Mouse (Mus musculus) forebrain, embryonic 13.5 days (tissue): Measurements from ENCODE around the gene Cdk9. TPM values are rescaled to one million over a fixed set of nuclear protein-coding genes. Genes with fewer than 3 reads are reported as not detected.

Source experiments
- ATAC-seq: fragments of 200-750 bp; cut with Nextera tagmentation; 2 replicates; pipeline ENCODE4 v1.8.0; 2017
- H3K27ac ChIP-seq: fragments of 300-500 bp; sonication (generic); 2 replicates; pipeline ENCODE4 v1.5.1; 2015; ENCODE audit warnings: inconsistent platforms, mild to moderate bottlenecking, moderate library complexity
- H3K27me3 ChIP-seq: fragments of 300-500 bp; sonication (generic); 2 replicates; pipeline ENCODE4 v1.6.1; 2015; ENCODE audit warnings: mild to moderate bottlenecking, inconsistent platforms
- H3K36me3 ChIP-seq: fragments of 300-500 bp; sonication (generic); 2 replicates; pipeline ENCODE4 v1.6.1; 2015; ENCODE audit warnings: mild to moderate bottlenecking, inconsistent platforms; ENCODE audit not compliant: poor library complexity, severe bottlenecking
- H3K4me1 ChIP-seq: fragments of 300-500 bp; sonication (generic); 2 replicates; pipeline ENCODE4 v1.6.1; 2015; ENCODE audit warnings: inconsistent platforms
- H3K4me2 ChIP-seq: fragments of 300-500 bp; sonication (generic); 2 replicates; pipeline ENCODE4 v1.6.1; 2015; ENCODE audit warnings: inconsistent platforms, mild to moderate bottlenecking, moderate library complexity
- H3K4me3 ChIP-seq: fragments of 300-500 bp; sonication (generic); 2 replicates; pipeline ENCODE4 v1.5.1; 2015; ENCODE audit warnings: mild to moderate bottlenecking, inconsistent platforms
- H3K9ac ChIP-seq: fragments of 300-500 bp; sonication (generic); 2 replicates; pipeline ENCODE4 v1.6.1; 2015; ENCODE audit warnings: mild to moderate bottlenecking, inconsistent platforms
- H3K9me3 ChIP-seq: fragments of 300-500 bp; sonication (generic); replicated peaks from 2 replicates; pipeline ENCODE4 v1.6.1; 2016; ENCODE audit warnings: inconsistent platforms
- WGBS: fragments of 180-500 bp; shearing (Covaris S2); methylation state at CpG from one replicate; pipeline ENCODE4 v1.1.7; 2015; 5-methylcytosine and 5-hydroxymethylcytosine counted together
- microRNA counts: library from miRNA; unstranded; fragments of <30 nt; microRNA quantifications from one replicate; lab custom pipeline; 2016
- microRNA-seq: library from miRNA; unstranded; fragments of <30 nt; microRNA quantifications from one replicate; pipeline ENCODE4, GENCODE M21; 2016
- polyA plus RNA-seq: library from polyadenylated mRNA; unstranded; fragments of >200 nt; fragmentation: Nextera tagmentation; extraction: Ambion mirVana; gene quantifications from 2 replicates; pipeline ENCODE4 v1.2.1, GENCODE M21; 2015

Cdk9 gene
- polyA plus RNA-seq, 1 experiment from 2014 or later, result 90.3 TPM

- H3K4me1 ChIP-seq, result no peaks in the 10 kb centered on the region; the same call in 1 of the 2 replicates
- H3K27ac ChIP-seq, result no peak overlapping the region
- ATAC-seq, result no peak
- no peak overlapping the region for H3K4me2 ChIP-seq
- no peak overlapping the region for H3K9ac ChIP-seq
- H3K36me3 ChIP-seq, result no peaks in the 10 kb centered on the region
- H3K4me3 ChIP-seq, result no peak overlapping the region
- H3K9me3 ChIP-seq, result no peaks in the 10 kb centered on the region
- no peaks in the 10 kb centered on the region for H3K27me3 ChIP-seq
- WGBS, result 67% methylated on average over 7 of the region's 7 CpGs
Measured at GRCm38 (mm10) chr2:32668176-32668575, 44.7 kb downstream of the Cdk9 start.

DNA sequence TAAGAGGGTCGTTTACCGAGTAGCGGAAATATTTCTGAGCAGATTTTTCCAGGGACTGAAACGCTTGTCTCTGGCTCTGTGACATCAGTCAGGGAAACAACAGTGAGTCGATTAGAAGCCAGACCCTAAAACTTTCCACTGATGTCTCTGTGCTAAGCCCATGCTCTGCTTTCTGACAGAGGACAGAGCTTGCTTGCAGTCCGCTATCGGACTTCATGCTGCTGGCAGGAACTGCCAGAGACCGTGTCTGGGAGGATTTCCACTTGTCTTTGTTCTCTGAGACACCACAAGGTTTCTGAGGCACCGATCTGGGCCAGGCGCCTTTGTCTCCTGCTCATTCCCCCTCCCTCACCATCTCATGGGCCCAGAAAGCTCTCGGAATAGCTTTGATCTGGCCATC is 45.1 kb downstream of the Cdk9 start:
- 27% methylated on average over 11 of the region's 11 CpGs for WGBS
- H3K36me3 ChIP-seq, result no peaks in the 10 kb centered on the region
- H3K9ac ChIP-seq, result no peak overlapping the region
- H3K4me3 ChIP-seq, result no peak overlapping the region
- ATAC-seq, result no peak
- H3K4me1 ChIP-seq, result no peaks in the 10 kb centered on the region; the same call in 1 of the 2 replicates
- H3K27me3 ChIP-seq, result no peaks in the 10 kb centered on the region
- no peak overlapping the region for H3K27ac ChIP-seq
- no peak overlapping the region for H3K4me2 ChIP-seq
- H3K9me3 ChIP-seq, result no peaks in the 10 kb centered on the region

GRCm38 (mm10) chr2:32665853-32666252 is 47.0 kb downstream of the Cdk9 start:
- Histone ChIP-seq H3K4me3 (no peak overlapping the region), H3K36me3 (no peaks in the 10 kb centered on the region), H3K27ac (no peak overlapping the region), H3K4me1 (peaks cover 5% of the 10 kb centered on the region; the same call in 1 of the 2 replicates), H3K9ac (no peak overlapping the region), H3K4me2 (no peak overlapping the region), H3K27me3 (no peaks in the 10 kb centered on the region), H3K9me3 (no peaks in the 10 kb centered on the region)
- 90% methylated on average over 6 of the region's 6 CpGs for WGBS
- ATAC-seq, result no peak

GRCm38 (mm10) chr2:32665345-32665744 is 47.5 kb downstream of the Cdk9 start:
- no peak for ATAC-seq
- WGBS, result 79% methylated on average over 8 of the region's 8 CpGs

GRCm38 (mm10) chr2:32662291-32662690 is 50.6 kb downstream of the Cdk9 start:
- Histone ChIP-seq H3K4me3 (no peak overlapping the region), H3K9ac (no peak overlapping the region), H3K36me3 (no peaks in the 10 kb centered on the region), H3K9me3 (no peaks in the 10 kb centered on the region), H3K4me2 (no peak overlapping the region), H3K27ac (no peak overlapping the region), H3K27me3 (no peaks in the 10 kb centered on the region), H3K4me1 (peaks cover 5% of the 10 kb centered on the region; the same call in 1 of the 2 replicates)
- ATAC-seq, result no peak
- 50% methylated on average over 5 of the region's 5 CpGs for WGBS

More at GRCm38 (mm10) chr2:32665345-32665744, 47.5 kb downstream of the Cdk9 start:
- Histone ChIP-seq H3K9me3 (no peaks in the 10 kb centered on the region), H3K4me3 (no peak overlapping the region), H3K9ac (no peak overlapping the region), H3K27me3 (no peaks in the 10 kb centered on the region), H3K4me1 (peaks cover 5% of the 10 kb centered on the region; the same call in 1 of the 2 replicates), H3K4me2 (no peak overlapping the region), H3K27ac (no peak overlapping the region), H3K36me3 (no peaks in the 10 kb centered on the region)

- no peaks in the 10 kb centered on the region for H3K27me3 ChIP-seq
- 73% methylated on average over 7 of the region's 7 CpGs for WGBS
- no peak for ATAC-seq
- no peak overlapping the region for H3K27ac ChIP-seq
- no peaks in the 10 kb centered on the region for H3K36me3 ChIP-seq
- H3K4me1 ChIP-seq, result peaks cover 5% of the 10 kb centered on the region; the same call in 1 of the 2 replicates
- H3K4me3 ChIP-seq, result no peak overlapping the region
- H3K9ac ChIP-seq, result no peak overlapping the region
- no peaks in the 10 kb centered on the region for H3K9me3 ChIP-seq
- H3K4me2 ChIP-seq, result no peak overlapping the region
Measured at GRCm38 (mm10) chr2:32661509-32662107, 51.3 kb downstream of the Cdk9 start.

- Histone ChIP-seq H3K4me3 (no peak overlapping the region), H3K9me3 (no peaks in the 10 kb centered on the region), H3K27ac (no peak overlapping the region), H3K4me1 (peaks cover 5% of the 10 kb centered on the region; the same call in 1 of the 2 replicates), H3K36me3 (no peaks in the 10 kb centered on the region), H3K4me2 (no peak overlapping the region), H3K9ac (no peak overlapping the region), H3K27me3 (no peaks in the 10 kb centered on the region)
- 80% methylated on average over 2 of the region's 2 CpGs for WGBS
- ATAC-seq, result no peak
Measured at GRCm38 (mm10) chr2:32658873-32659272, 54.0 kb downstream of the Cdk9 start.

DNA sequence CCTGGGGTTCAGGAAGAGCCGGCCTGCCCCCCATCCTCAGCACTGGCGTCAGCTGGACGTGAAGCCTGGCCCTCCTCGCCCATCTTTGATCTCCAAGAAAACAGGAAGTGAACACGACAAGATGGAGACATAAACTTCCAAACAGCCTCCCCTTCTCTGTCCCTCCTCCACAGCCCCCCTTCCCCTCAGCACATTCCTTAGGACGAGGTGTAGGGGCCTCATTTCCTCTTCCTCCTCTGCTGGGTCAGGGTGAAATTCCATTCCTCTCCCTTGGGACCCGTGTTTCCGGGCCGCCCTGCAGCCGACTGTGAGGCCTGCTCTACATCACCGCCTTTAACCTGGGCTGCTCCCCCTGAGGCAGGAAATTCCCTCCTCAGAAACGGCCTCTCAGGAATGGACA is 57.0 kb downstream of the Cdk9 start:
- no peak for ATAC-seq
- Histone ChIP-seq H3K4me1 (no peaks in the 10 kb centered on the region), H3K27ac (no peak overlapping the region), H3K4me3 (no peak overlapping the region), H3K9ac (no peak overlapping the region), H3K27me3 (no peaks in the 10 kb centered on the region), H3K4me2 (no peak overlapping the region), H3K36me3 (no peaks in the 10 kb centered on the region), H3K9me3 (no peaks in the 10 kb centered on the region)
- 79% methylated on average over 12 of the region's 12 CpGs for WGBS

MicroRNA genes within 50 kb of the gene (microRNA counts, 519-probe panel; counts per million panel counts)
- 177 counts per million, percentile 53 among the panel's probes with 10 or more counts for microRNA mmu-miR-2861 (lab: Ali Mortazavi, UCI)

Small RNA genes within 50 kb of the gene (microRNA-seq; reads per million reads assigned to microRNA genes)
- gene Gm47291 (not detected), gene Mir2861 (0.80 reads per million), gene Mir3960 (not detected), gene Mir8093 (not detected)

Other genes with a start within 250 kb of the Cdk9 start
- gene Fam102a, start 177.7 kb downstream of the Cdk9 start, polyA plus RNA-seq, result 4.5 and 5.2 TPM in 2 replicates
- 127 and 129 TPM in 2 replicates for gene Dpm2, start 142.2 kb downstream of the Cdk9 start, polyA plus RNA-seq
- 1.7 and 3.4 TPM in 2 replicates for gene Pip5kl1, start 138.3 kb downstream of the Cdk9 start, polyA plus RNA-seq
- 0.18 and 0.39 TPM in 2 replicates for gene 9430097D07Rik, start 137.4 kb downstream of the Cdk9 start, polyA plus RNA-seq
- 14.5 and 16.5 TPM in 2 replicates for gene St6galnac4, start 126.0 kb downstream of the Cdk9 start, polyA plus RNA-seq
- gene St6galnac6, start 113.4 kb downstream of the Cdk9 start, polyA plus RNA-seq, result 10.0 and 10.8 TPM in 2 replicates
- 48.8 and 48.9 TPM in 2 replicates for gene Ak1, start 91.3 kb downstream of the Cdk9 start, polyA plus RNA-seq
- gene Eng, start 66.5 kb downstream of the Cdk9 start, polyA plus RNA-seq, result 20.4 and 21.2 TPM in 2 replicates
- gene Fpgs, start 8.9 kb downstream of the Cdk9 start, polyA plus RNA-seq, result 14.2 and 15.7 TPM in 2 replicates
- gene Sh2d3c, start 8.0 kb upstream of the Cdk9 start, polyA plus RNA-seq, result 23.5 and 29.2 TPM in 2 replicates
- gene 6330409D20Rik, start 27.9 kb upstream of the Cdk9 start, polyA plus RNA-seq, result 1.6 and 2.5 TPM in 2 replicates
- 55.8 and 62.2 TPM in 2 replicates for gene Tor2a, start 44.2 kb upstream of the Cdk9 start, polyA plus RNA-seq
- gene Ttc16, start 62.6 kb upstream of the Cdk9 start, polyA plus RNA-seq, result 0.43 and 0.48 TPM in 2 replicates
- gene Ptrh1, start 62.7 kb upstream of the Cdk9 start, polyA plus RNA-seq, result 4.6 and 5.4 TPM in 2 replicates
- 0.45 and 1.4 TPM in 2 replicates for gene Cfap157, start 71.4 kb upstream of the Cdk9 start, polyA plus RNA-seq
- 97.5 and 109 TPM in 2 replicates for gene Stxbp1, start 134.2 kb upstream of the Cdk9 start, polyA plus RNA-seq
- gene Fam129b, start 163.0 kb upstream of the Cdk9 start, polyA plus RNA-seq, result 21.1 and 23.7 TPM in 2 replicates
- gene Rpl12, start 248.5 kb upstream of the Cdk9 start, polyA plus RNA-seq, result 111 and 118 TPM in 2 replicates
- 14.8 and 15.5 TPM in 2 replicates for gene Lrsam1, start 248.5 kb upstream of the Cdk9 start, polyA plus RNA-seq